Mouse (Mus musculus): ENCODE results near the gene Wfdc1. TPM values are rescaled to one million over a fixed set of nuclear protein-coding genes. Genes with fewer than 3 reads are reported as not detected.

The Wfdc1 gene
- polyA plus RNA-seq, 1 experiment from 2014 or later = 3.1 TPM

DNA sequence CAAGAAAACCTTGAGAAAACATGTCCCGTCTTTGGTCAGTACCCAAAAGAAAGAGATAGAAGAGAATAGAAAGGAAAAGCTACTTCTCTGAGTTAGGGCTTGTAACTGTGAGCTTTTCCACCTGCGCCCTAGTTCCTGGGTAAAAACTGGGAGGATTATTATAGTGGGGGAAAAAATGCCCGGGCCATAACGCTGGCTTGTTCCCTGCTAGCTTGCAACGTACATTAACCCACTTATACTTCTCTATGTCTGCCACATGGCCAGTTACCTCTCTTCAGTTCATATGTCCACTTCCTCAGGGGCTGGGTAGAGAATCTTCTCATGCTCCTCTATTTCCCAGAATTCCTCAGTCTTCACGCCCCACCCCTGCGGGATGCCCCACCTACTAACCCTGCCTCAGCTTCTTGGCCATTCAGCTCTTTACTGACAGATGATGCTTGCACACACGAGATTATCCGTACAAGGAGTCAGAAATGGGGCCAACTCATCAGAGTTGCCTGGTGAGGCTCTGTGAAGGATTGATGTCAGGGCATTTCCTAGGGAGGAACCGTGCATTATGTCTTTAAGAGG is 70.3 kb downstream of the Wfdc1 start:
- Histone ChIP-seq H3K36me3 (no peaks in the 10 kb centered on the region), H3K4me1 (replicated peaks) (peaks cover 10% of the 10 kb centered on the region), H3K4me2 (no peak overlapping the region), H3K4me3 (no peak overlapping the region), H3K27ac (ENCODE audit: poor library complexity, severe bottlenecking) (no peak overlapping the region), H3K9me3 (replicated peaks) (no peaks in the 10 kb centered on the region), H3K9ac (no peak overlapping the region), H3K27me3 (replicated peaks) (no peaks in the 10 kb centered on the region)
- ATAC-seq (ENCODE audit: insufficient number of reproducible peaks, low FRiP score) = no peak
- 87% methylated on average over 10 of the region's 10 CpGs for WGBS

- no peak overlapping the region for H3K9ac ChIP-seq
- ATAC-seq (ENCODE audit: insufficient number of reproducible peaks, low FRiP score) = no peak
- H3K4me2 ChIP-seq = no peak overlapping the region
- H3K4me1 ChIP-seq (replicated peaks) = peaks cover 10% of the 10 kb centered on the region
- no peaks in the 10 kb centered on the region for H3K36me3 ChIP-seq
- H3K4me3 ChIP-seq = no peak overlapping the region
- H3K9me3 ChIP-seq (replicated peaks) = no peaks in the 10 kb centered on the region
- H3K27me3 ChIP-seq (replicated peaks) = no peaks in the 10 kb centered on the region
- 65% methylated on average over 11 of the region's 11 CpGs for WGBS
- no peak overlapping the region for H3K27ac ChIP-seq (ENCODE audit: poor library complexity, severe bottlenecking)
These were observed 71.1 kb downstream of the Wfdc1 start for GRCm38 (mm10) chr8:119737093-119737900.

Other genes starting within 250 kb of the Wfdc1 start
- gene Osgin1, start 232.2 kb upstream of the Wfdc1 start, polyA plus RNA-seq (2016; fragmentation: Nextera tagmentation; extraction: Ambion mirVana) = 0.27 and 0.54 TPM in 2 replicates
- gene Necab2, start 219.6 kb upstream of the Wfdc1 start, polyA plus RNA-seq (2016; fragmentation: Nextera tagmentation; extraction: Ambion mirVana) = 0.71 and 0.75 TPM in 2 replicates
- gene Slc38a8, start 164.7 kb upstream of the Wfdc1 start, polyA plus RNA-seq (2016; fragmentation: Nextera tagmentation; extraction: Ambion mirVana) = not detected in 2 replicates
- gene Mbtps1, start 107.6 kb upstream of the Wfdc1 start, polyA plus RNA-seq (2016; fragmentation: Nextera tagmentation; extraction: Ambion mirVana) = 98.5 and 99.4 TPM in 2 replicates
- gene Hsdl1, start 91.2 kb upstream of the Wfdc1 start, polyA plus RNA-seq (2016; fragmentation: Nextera tagmentation; extraction: Ambion mirVana) = 38.3 and 41.9 TPM in 2 replicates
- gene Dnaaf1, start 91.1 kb upstream of the Wfdc1 start, polyA plus RNA-seq (2016; fragmentation: Nextera tagmentation; extraction: Ambion mirVana) = 0.18 and 0.23 TPM in 2 replicates
- 8.1 and 8.6 TPM in 2 replicates for gene Taf1c, start 61.1 kb upstream of the Wfdc1 start, polyA plus RNA-seq (2016; fragmentation: Nextera tagmentation; extraction: Ambion mirVana)
- 0.09 TPM in 1 of 2 replicates, not detected in the other for gene Adad2, start 53.6 kb upstream of the Wfdc1 start, polyA plus RNA-seq (2016; fragmentation: Nextera tagmentation; extraction: Ambion mirVana)
- not detected in 2 replicates for gene Kcng4, start 30.7 kb upstream of the Wfdc1 start, polyA plus RNA-seq (2016; fragmentation: Nextera tagmentation; extraction: Ambion mirVana)
- 0.33 and 0.38 TPM in 2 replicates for gene Atp2c2, start 33.6 kb downstream of the Wfdc1 start, polyA plus RNA-seq (2016; fragmentation: Nextera tagmentation; extraction: Ambion mirVana)
- 14.6 and 14.8 TPM in 2 replicates for gene Tldc1, start 112.1 kb downstream of the Wfdc1 start, polyA plus RNA-seq (2016; fragmentation: Nextera tagmentation; extraction: Ambion mirVana)
- gene Cotl1, start 174.2 kb downstream of the Wfdc1 start, polyA plus RNA-seq (2016; fragmentation: Nextera tagmentation; extraction: Ambion mirVana) = 40.6 and 54.2 TPM in 2 replicates
- 10.3 and 12.5 TPM in 2 replicates for gene Klhl36, start 195.9 kb downstream of the Wfdc1 start, polyA plus RNA-seq (2016; fragmentation: Nextera tagmentation; extraction: Ambion mirVana)
- gene Usp10, start 244.0 kb downstream of the Wfdc1 start, polyA plus RNA-seq (2016; fragmentation: Nextera tagmentation; extraction: Ambion mirVana) = 112 and 116 TPM in 2 replicates
- 4.0 TPM in 1 of 2 replicates, not detected in the other for gene Gm20388, start 244.5 kb downstream of the Wfdc1 start, polyA plus RNA-seq (2016; fragmentation: Nextera tagmentation; extraction: Ambion mirVana)